Mouse (Mus musculus): ENCODE results near the gene Plekha7. TPM values are rescaled to one million over a fixed set of nuclear protein-coding genes. Genes with fewer than 3 reads are reported as not detected.
A peak's percentile ranks its signal among the peaks of the same experiment; 100 is the strongest.

Gene Plekha7
- total and polyA plus RNA-seq, 2 experiments from 2014 or later = 9.0 to 20.9 TPM

DNA sequence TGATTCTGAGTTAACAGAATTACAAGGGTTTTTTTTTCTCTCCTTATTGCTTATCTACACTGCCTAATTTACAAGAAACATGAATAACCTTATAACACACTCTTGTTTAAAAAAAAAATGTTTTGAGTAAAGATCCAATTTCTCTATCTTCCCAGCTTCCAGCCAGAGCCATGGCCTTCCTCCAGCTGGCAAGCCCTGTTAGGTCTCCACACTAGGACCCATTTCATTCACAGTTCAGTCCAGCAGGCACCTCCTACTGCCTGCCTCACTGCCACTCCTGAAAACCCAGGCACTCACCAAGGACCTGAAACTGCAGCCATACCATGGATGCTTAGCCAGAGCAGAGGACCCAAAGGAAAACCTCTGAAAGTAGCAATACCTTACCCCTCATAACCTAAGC is 31.9 kb downstream of the Plekha7 start:
- peak; percentile 27 for DNase-seq (ENCODE audit: low spot score)

GRCm38 (mm10) chr7:116273111-116273510 is 35.1 kb downstream of the Plekha7 start:
- ATAC-seq (ENCODE audit: low FRiP score) = no peak
- H3K36me3 ChIP-seq (ENCODE audit: insufficient read depth, low read length) = no peaks in the 10 kb centered on the region
- TF ChIP-seq CTCF (IDR thresholded peaks at IDR 0.05) = no peak
- H3K27ac ChIP-seq (ENCODE audit: low read depth, low read length) = no peak overlapping the region
- no peaks in the 10 kb centered on the region for H3K9me3 ChIP-seq (ENCODE audit: low read length)
- no peak overlapping the region for H3K4me2 ChIP-seq (ENCODE audit: low read depth, low read length, poor library complexity, severe bottlenecking)
- H3K4me3 ChIP-seq (ENCODE audit: low read depth, low read length) = no peak overlapping the region
- 93% methylated on average over 6 of the region's 6 CpGs for WGBS
- DNase-seq (ENCODE audit: low spot score) = no peak
- H3K27me3 ChIP-seq (ENCODE audit: insufficient read depth, low read length) = no peaks in the 10 kb centered on the region
- H3K9ac ChIP-seq (replicated peaks; ENCODE audit: low read length, poor library complexity, severe bottlenecking) = no peak overlapping the region
- no peaks in the 10 kb centered on the region for H3K4me1 ChIP-seq (ENCODE audit: insufficient read depth, low read length)

More for the DNA sequence above, 31.9 kb downstream of the Plekha7 start:
- ATAC-seq (ENCODE audit: low FRiP score) = no peak
- Histone ChIP-seq H3K4me3 (ENCODE audit: low read depth, low read length) (no peak overlapping the region), H3K27me3 (ENCODE audit: insufficient read depth, low read length) (no peaks in the 10 kb centered on the region), H3K4me2 (ENCODE audit: low read depth, low read length, poor library complexity, severe bottlenecking) (no peak overlapping the region), H3K9ac (replicated peaks; ENCODE audit: low read length, poor library complexity, severe bottlenecking) (no peak overlapping the region), H3K36me3 (ENCODE audit: insufficient read depth, low read length) (no peaks in the 10 kb centered on the region), H3K4me1 (ENCODE audit: insufficient read depth, low read length) (no peaks in the 10 kb centered on the region), H3K27ac (ENCODE audit: low read depth, low read length) (no peak overlapping the region), H3K9me3 (ENCODE audit: low read length) (no peaks in the 10 kb centered on the region)
- TF ChIP-seq CTCF (IDR thresholded peaks at IDR 0.05) = no peak

- Histone ChIP-seq H3K4me2 (ENCODE audit: low read depth, low read length, poor library complexity, severe bottlenecking) (no peak overlapping the region), H3K27me3 (ENCODE audit: insufficient read depth, low read length) (no peaks in the 10 kb centered on the region), H3K9ac (replicated peaks; ENCODE audit: low read length, poor library complexity, severe bottlenecking) (no peak overlapping the region), H3K4me3 (ENCODE audit: low read depth, low read length) (no peak overlapping the region), H3K4me1 (ENCODE audit: insufficient read depth, low read length) (no peaks in the 10 kb centered on the region), H3K27ac (ENCODE audit: low read depth, low read length) (no peak overlapping the region), H3K36me3 (ENCODE audit: insufficient read depth, low read length) (no peaks in the 10 kb centered on the region), H3K9me3 (ENCODE audit: low read length) (no peaks in the 10 kb centered on the region)
- ATAC-seq (ENCODE audit: low FRiP score) (no peak), DNase-seq (ENCODE audit: low spot score) (peak; percentile 28)
- 51% methylated on average over 6 of the region's 6 CpGs for WGBS
- no peak for TF ChIP-seq CTCF (IDR thresholded peaks at IDR 0.05)
Observed at GRCm38 (mm10) chr7:116269501-116269995, 38.6 kb downstream of the Plekha7 start.

DNA sequence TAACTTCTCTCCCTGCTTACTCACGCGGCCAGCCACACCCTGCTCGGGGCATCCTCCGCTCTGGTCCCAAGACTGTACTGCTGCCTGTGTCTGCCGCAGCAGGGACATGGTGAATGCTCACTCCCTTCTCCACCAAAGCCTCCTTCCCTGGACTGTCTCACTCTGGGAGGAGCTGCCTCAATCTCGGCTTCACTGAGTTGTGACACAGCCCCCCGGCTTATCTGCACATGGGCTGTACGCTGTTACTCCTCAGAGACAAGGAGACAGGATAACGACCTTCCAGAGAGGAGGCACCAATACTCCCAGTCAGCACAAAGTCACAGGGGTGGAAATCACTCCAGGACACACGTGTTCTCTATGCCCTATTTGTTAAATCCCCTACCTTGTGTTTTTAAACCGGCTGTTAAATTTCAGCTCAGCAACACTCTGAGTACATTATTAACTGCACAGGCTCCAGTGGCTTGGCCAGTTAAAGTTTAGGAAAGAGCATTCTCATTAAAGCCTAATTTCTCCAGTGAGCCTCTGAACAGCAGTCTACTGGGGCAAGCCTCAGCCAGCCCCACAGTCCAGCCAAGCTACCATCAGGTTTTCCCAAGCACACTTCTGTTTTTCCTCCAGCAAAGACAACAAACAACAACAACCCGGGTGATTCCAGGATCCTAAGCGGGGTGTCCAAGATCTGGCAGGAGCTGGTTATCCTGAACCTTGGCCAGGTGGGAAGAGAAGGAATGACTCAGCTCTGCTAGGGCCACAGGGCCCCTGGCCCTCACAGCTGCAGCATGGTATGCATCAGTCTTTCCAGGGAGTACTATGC is 39.9 kb downstream of the Plekha7 start:
- no peaks in the 10 kb centered on the region for H3K4me1 ChIP-seq (ENCODE audit: insufficient read depth, low read length)
- no peaks in the 10 kb centered on the region for H3K9me3 ChIP-seq (ENCODE audit: low read length)
- no peaks in the 10 kb centered on the region for H3K36me3 ChIP-seq (ENCODE audit: insufficient read depth, low read length)
- ATAC-seq (ENCODE audit: low FRiP score) (no peak), DNase-seq (ENCODE audit: low spot score) (no peak)
- no peak overlapping the region for H3K4me2 ChIP-seq (ENCODE audit: low read depth, low read length, poor library complexity, severe bottlenecking)
- H3K27me3 ChIP-seq (ENCODE audit: insufficient read depth, low read length) = no peaks in the 10 kb centered on the region
- H3K4me3 ChIP-seq (ENCODE audit: low read depth, low read length) = no peak overlapping the region
- H3K9ac ChIP-seq (replicated peaks; ENCODE audit: low read length, poor library complexity, severe bottlenecking) = no peak overlapping the region
- no peak overlapping the region for H3K27ac ChIP-seq (ENCODE audit: low read depth, low read length)
- WGBS = 56% methylated on average over 13 of the region's 13 CpGs
- TF ChIP-seq CTCF (IDR thresholded peaks at IDR 0.05) = no peak

DNA sequence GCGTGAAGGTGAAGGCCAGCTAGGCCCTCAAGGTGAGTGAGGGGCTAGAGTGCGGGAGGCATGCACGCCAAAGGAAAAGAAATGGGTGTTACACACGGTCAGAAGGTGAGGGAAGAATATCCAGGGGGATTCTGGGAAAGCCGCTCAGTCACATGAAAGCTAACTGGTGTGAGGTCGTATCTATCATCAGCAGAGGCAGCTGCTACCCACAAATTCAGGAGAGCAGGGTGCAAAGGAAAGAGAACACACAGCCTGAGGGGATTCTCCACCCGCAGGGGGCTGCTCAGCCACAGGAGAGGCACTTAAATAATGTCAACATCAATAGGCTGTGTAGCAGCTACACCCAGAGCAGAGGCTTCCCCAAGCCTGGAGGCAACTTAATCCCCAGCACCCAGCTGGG is 44.9 kb downstream of the Plekha7 start:
- H3K9ac ChIP-seq (replicated peaks; ENCODE audit: low read length, poor library complexity, severe bottlenecking) = no peak overlapping the region
- WGBS = 53% methylated on average over 7 of the region's 7 CpGs
- no peaks in the 10 kb centered on the region for H3K9me3 ChIP-seq (ENCODE audit: low read length)
- H3K36me3 ChIP-seq (ENCODE audit: insufficient read depth, low read length) = no peaks in the 10 kb centered on the region
- ATAC-seq (ENCODE audit: low FRiP score) (no peak), DNase-seq (ENCODE audit: low spot score) (no peak)
- H3K27me3 ChIP-seq (ENCODE audit: insufficient read depth, low read length) = no peaks in the 10 kb centered on the region
- H3K4me3 ChIP-seq (ENCODE audit: low read depth, low read length) = no peak overlapping the region
- TF ChIP-seq CTCF (IDR thresholded peaks at IDR 0.05) = no peak
- no peak overlapping the region for H3K27ac ChIP-seq (ENCODE audit: low read depth, low read length)
- no peak overlapping the region for H3K4me2 ChIP-seq (ENCODE audit: low read depth, low read length, poor library complexity, severe bottlenecking)
- H3K4me1 ChIP-seq (ENCODE audit: insufficient read depth, low read length) = no peaks in the 10 kb centered on the region

DNA sequence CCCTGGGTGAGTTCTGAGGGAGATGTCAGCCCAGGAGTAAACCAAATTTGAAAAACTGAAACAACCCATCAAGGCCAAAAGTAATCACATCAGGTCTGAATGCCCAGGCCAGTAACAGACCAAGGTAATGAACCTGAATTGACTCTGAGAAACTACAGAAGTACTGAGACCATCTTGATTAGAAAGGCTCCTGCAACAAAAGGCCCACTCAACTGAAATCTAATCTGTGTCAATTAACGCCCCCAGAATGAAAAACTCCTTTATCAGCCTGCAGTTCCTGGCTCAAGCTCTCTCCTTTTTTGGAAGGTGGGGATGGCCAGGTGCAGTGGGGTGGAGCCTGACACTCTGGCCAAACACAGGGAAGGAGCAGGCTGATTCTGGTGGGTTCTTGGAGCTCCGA is 45.7 kb downstream of the Plekha7 start:
- H3K9ac ChIP-seq (replicated peaks; ENCODE audit: low read length, poor library complexity, severe bottlenecking) = no peak overlapping the region
- no peak for TF ChIP-seq CTCF (IDR thresholded peaks at IDR 0.05)
- no peaks in the 10 kb centered on the region for H3K9me3 ChIP-seq (ENCODE audit: low read length)
- no peaks in the 10 kb centered on the region for H3K27me3 ChIP-seq (ENCODE audit: insufficient read depth, low read length)
- H3K4me3 ChIP-seq (ENCODE audit: low read depth, low read length) = no peak overlapping the region
- no peaks in the 10 kb centered on the region for H3K4me1 ChIP-seq (ENCODE audit: insufficient read depth, low read length)
- 44% methylated on average over 2 of the region's 2 CpGs for WGBS
- ATAC-seq (ENCODE audit: low FRiP score) (no peak), DNase-seq (ENCODE audit: low spot score) (no peak)
- no peak overlapping the region for H3K27ac ChIP-seq (ENCODE audit: low read depth, low read length)
- no peaks in the 10 kb centered on the region for H3K36me3 ChIP-seq (ENCODE audit: insufficient read depth, low read length)
- no peak overlapping the region for H3K4me2 ChIP-seq (ENCODE audit: low read depth, low read length, poor library complexity, severe bottlenecking)

All from midbrain, postnatal 0 days (tissue).